Mouse (Mus musculus): Measurements from ENCODE around the gene Wfikkn1. TPM values are rescaled to one million over a fixed set of nuclear protein-coding genes. Genes with fewer than 3 reads are reported as not detected.

Wfikkn1 gene
- polyA plus RNA-seq, 1 experiment = 0.61 TPM

DNA sequence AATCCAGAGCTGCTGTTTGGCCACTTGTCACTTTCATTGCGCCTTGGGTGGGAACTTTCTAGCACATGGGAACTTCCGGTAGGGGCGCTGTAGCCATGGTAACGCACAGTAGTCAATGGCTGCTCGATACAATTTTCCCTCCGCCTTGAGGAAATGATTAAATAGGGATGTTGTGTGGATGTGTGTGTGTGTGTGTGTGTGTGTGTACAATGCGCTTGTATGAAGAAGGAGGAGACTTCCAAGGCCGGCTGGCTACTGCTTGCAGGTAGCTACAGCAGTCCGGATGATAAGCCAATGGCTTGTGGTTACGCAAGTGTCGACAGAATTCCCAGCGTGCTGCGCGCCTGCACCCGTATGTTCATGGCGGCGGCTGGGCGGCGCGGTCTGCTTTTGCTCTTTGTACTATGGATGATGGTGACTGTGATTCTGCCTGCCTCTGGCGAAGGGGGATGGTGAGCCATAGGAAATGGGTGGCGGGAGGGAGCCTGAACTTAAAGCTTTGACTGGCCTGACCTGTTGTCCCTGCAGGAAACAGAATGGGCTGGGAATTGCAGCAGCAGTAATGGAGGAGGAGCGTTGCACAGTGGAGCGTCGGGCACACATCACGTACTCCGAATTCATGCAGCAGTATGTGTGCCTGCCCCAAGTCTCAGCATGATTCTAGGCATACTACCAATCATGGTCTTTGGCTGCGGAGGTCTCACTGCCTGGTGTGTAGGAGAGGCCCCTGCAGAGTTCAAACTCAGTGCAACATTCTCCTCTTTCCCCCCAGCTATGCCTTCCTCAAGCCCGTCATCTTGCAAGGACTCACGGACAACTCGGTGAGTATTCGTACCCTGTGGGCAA lies 51.7 kb downstream of the Wfikkn1 start, which contains the start of gene Jmjd8:
Gene Jmjd8, plus strand, starts transcription at position 156 of the 846 bp plus-strand sequence.
- H3K4me3 ChIP-seq (ENCODE audit: insufficient read depth, low read length) = peak within 1 kb of the TSS; percentile 75
- TF ChIP-seq CTCF (IDR thresholded peaks at IDR 0.05; ENCODE audit: extremely low read depth, insufficient read depth, low read length) (peak; percentile 46), POLR2A (IDR thresholded peaks at IDR 0.05; ENCODE audit: extremely low read depth, insufficient read depth, low read length) (peak; percentile 73)
- H3K4me1 ChIP-seq (ENCODE audit: control insufficient read depth, insufficient read depth, low read length) = peaks cover 8% of the 10 kb centered on the region
- peak within 1 kb of the TSS; percentile 39; the same call in 1 of the 2 replicates for H3K27ac ChIP-seq (ENCODE audit: insufficient read depth, low read length)

DNA sequence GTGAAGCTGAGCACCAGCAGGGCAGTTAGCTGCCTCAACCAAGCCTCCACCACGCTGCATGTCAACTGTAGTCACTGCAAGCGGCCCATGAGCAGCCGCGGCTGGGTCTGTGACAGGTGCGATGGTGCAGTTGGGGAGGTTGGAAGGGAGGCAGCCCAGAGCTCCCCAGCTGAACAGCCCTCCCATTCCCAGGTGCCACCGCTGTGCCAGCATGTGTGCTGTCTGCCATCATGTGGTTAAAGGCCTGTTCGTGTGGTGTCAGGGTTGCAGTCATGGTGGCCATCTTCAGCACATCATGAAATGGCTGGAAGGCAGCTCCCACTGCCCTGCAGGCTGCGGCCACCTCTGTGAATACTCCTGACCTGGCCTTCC lies 52.4 kb downstream of the Wfikkn1 start:
- Histone ChIP-seq H3K4me1 (ENCODE audit: control insufficient read depth, insufficient read depth, low read length) (peaks cover 9% of the 10 kb centered on the region), H3K27ac (ENCODE audit: insufficient read depth, low read length) (no peak overlapping the region), H3K4me3 (ENCODE audit: insufficient read depth, low read length) (peak overlapping the region; percentile 75; the same call in 1 of the 2 replicates)
- no peak for TF ChIP-seq CTCF (IDR thresholded peaks at IDR 0.05; ENCODE audit: extremely low read depth, insufficient read depth, low read length)
- no peak for TF ChIP-seq POLR2A (IDR thresholded peaks at IDR 0.05; ENCODE audit: extremely low read depth, insufficient read depth, low read length)

Other genes starting within 250 kb of the Wfikkn1 start
- 438 and 442 TPM in 2 replicates for gene Gng13, start 163.7 kb downstream of the Wfikkn1 start, polyA plus RNA-seq (2012; rRNA removed)
- 2.3 and 2.4 TPM in 2 replicates for gene Chtf18, start 153.4 kb downstream of the Wfikkn1 start, polyA plus RNA-seq (2012; rRNA removed)
- 129 and 142 TPM in 2 replicates for gene Rpusd1, start 153.2 kb downstream of the Wfikkn1 start, polyA plus RNA-seq (2012; rRNA removed)
- 0.77 and 1.0 TPM in 2 replicates for gene Mslnl, start 144.8 kb downstream of the Wfikkn1 start, polyA plus RNA-seq (2012; rRNA removed)
- gene Msln, start 126.5 kb downstream of the Wfikkn1 start, polyA plus RNA-seq (2012; rRNA removed) = 2.3 and 3.0 TPM in 2 replicates
- gene Narfl, start 107.1 kb downstream of the Wfikkn1 start, polyA plus RNA-seq (2012; rRNA removed) = 39.4 and 41.9 TPM in 2 replicates
- 230 and 253 TPM in 2 replicates for gene Haghl, start 95.2 kb downstream of the Wfikkn1 start, polyA plus RNA-seq (2012; rRNA removed)
- 0.17 and 0.52 TPM in 2 replicates for gene Ccdc78, start 94.3 kb downstream of the Wfikkn1 start, polyA plus RNA-seq (2012; rRNA removed)
- 152 and 159 TPM in 2 replicates for gene Fam173a, start 88.0 kb downstream of the Wfikkn1 start, polyA plus RNA-seq (2012; rRNA removed)
- gene AC134908.4, start 85.2 kb downstream of the Wfikkn1 start, polyA plus RNA-seq (2012; rRNA removed) = 2.3 and 4.0 TPM in 2 replicates
- 134 and 141 TPM in 2 replicates for gene Metrn, start 83.7 kb downstream of the Wfikkn1 start, polyA plus RNA-seq (2012; rRNA removed)
- 670 and 731 TPM in 2 replicates for gene Fbxl16, start 71.8 kb downstream of the Wfikkn1 start, polyA plus RNA-seq (2012; rRNA removed)
- gene Wdr24, start 57.2 kb downstream of the Wfikkn1 start, polyA plus RNA-seq (2012; rRNA removed) = 36.4 and 40.0 TPM in 2 replicates
- 55.6 and 58.1 TPM in 2 replicates for gene Jmjd8, start 52.0 kb downstream of the Wfikkn1 start, polyA plus RNA-seq (2012; rRNA removed)
- gene Stub1, start 47.5 kb downstream of the Wfikkn1 start, polyA plus RNA-seq (2012; rRNA removed) = 284 and 299 TPM in 2 replicates
- gene Rhbdl1, start 43.6 kb downstream of the Wfikkn1 start, polyA plus RNA-seq (2012; rRNA removed) = 109 and 118 TPM in 2 replicates
- 40.8 and 45.0 TPM in 2 replicates for gene Gm20683, start 39.1 kb downstream of the Wfikkn1 start, polyA plus RNA-seq (2012; rRNA removed)
- gene Rhot2, start 36.0 kb downstream of the Wfikkn1 start, polyA plus RNA-seq (2012; rRNA removed) = 108 and 119 TPM in 2 replicates
- 38.2 and 48.5 TPM in 2 replicates for gene Wdr90, start 19.4 kb downstream of the Wfikkn1 start, polyA plus RNA-seq (2012; rRNA removed)
- gene Mcrip2, start 12.1 kb downstream of the Wfikkn1 start, polyA plus RNA-seq (2012; rRNA removed) = 29.2 and 29.9 TPM in 2 replicates
- 76.5 and 79.2 TPM in 2 replicates for gene Mettl26, start 5.8 kb downstream of the Wfikkn1 start, polyA plus RNA-seq (2012; rRNA removed)
- 68.9 and 71.1 TPM in 2 replicates for gene Rab40c, start 38.9 kb upstream of the Wfikkn1 start, polyA plus RNA-seq (2012; rRNA removed)
- 156 and 159 TPM in 2 replicates for gene Pigq, start 64.1 kb upstream of the Wfikkn1 start, polyA plus RNA-seq (2012; rRNA removed)
- gene Nhlrc4, start 64.1 kb upstream of the Wfikkn1 start, polyA plus RNA-seq (2012; rRNA removed) = 1.1 and 1.9 TPM in 2 replicates
- 0.79 and 0.92 TPM in 2 replicates for gene A930017K11Rik, start 71.7 kb upstream of the Wfikkn1 start, polyA plus RNA-seq (2012; rRNA removed)
- 45.8 and 48.0 TPM in 2 replicates for gene Capn15, start 104.9 kb upstream of the Wfikkn1 start, polyA plus RNA-seq (2012; rRNA removed)
- 88.5 and 94.2 TPM in 2 replicates for gene Rab11fip3, start 188.7 kb upstream of the Wfikkn1 start, polyA plus RNA-seq (2012; rRNA removed)
- 43.5 and 49.8 TPM in 2 replicates for gene Decr2, start 209.5 kb upstream of the Wfikkn1 start, polyA plus RNA-seq (2012; rRNA removed)
- gene Nme4, start 214.7 kb upstream of the Wfikkn1 start, polyA plus RNA-seq (2012; rRNA removed) = 11.5 and 11.8 TPM in 2 replicates
- 27.4 and 31.6 TPM in 2 replicates for gene Tmem8, start 232.4 kb upstream of the Wfikkn1 start, polyA plus RNA-seq (2012; rRNA removed)
- 96.3 and 101 TPM in 2 replicates for gene Mrpl28, start 242.6 kb upstream of the Wfikkn1 start, polyA plus RNA-seq (2012; rRNA removed)

Data from cortical plate, adult 2 months (tissue).